Mouse (Mus musculus): ENCODE data around the gene Il2rg.

The Il2rg gene

DNA sequence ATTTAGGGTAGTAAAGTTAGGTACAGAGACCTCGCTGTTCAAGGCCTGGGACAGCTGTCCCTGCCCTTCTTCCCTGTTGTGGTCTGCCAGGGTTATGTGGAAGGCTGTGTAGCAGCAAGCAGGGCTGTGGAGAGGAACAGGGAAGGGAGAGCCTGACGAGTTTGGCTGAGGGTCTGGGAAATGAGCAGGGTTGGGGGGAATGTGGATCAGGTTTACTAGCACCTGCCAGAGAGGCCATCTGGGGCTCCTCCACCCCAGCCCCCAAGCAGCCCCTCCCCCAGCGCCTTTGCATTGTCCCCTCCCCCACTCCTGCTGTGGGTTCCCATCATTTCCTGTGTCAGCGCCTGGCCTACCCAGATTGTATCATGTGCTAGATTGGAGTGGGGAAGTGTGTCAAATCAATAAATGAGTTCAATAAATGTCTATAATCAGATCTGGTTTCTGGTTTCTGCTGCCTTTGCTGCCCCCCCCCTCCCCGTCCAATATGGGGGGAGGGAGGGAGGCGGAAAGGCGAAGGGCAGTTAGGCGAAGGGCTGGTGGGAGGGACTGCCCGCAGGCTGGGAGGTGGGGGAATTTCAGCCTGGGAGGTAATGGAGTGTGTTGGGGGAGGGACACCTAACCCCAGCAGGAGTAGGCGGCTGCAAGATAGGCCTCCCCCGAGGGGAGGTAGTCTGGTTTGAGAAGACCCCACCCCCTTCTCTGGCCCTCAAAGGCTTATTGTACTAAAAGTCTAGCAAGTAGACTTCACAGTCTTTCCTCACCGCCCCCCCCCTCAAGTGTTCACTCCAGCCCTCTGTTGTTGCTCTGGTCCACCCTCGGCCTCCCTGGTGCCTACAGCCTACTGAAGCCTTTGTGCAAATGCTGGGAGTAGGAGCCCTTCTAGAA is 7.4 kb downstream of the Il2rg start:
- peak; percentile 27 for DNase-seq

DNA sequence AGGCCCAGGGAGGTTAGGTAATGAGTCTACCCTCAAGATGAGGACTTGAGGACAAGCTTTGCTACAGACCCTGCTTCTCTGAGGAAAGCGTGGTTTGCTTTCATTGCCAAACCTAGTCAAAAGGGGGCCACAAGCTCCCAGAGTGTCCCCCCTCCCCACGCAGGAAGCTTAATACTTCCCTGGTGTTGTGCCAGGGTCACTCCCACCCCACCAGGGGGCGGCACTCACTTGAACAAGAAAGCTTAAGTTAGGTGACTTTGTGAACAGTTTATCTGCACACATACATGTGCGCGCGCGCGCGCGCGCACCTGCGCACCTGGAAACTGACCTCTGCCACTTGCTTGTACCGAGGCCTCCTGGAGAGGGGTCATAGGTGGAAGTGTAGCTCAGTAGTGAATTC is 11.5 kb downstream of the Il2rg start:
- DNase-seq: peak; percentile 53

DNA sequence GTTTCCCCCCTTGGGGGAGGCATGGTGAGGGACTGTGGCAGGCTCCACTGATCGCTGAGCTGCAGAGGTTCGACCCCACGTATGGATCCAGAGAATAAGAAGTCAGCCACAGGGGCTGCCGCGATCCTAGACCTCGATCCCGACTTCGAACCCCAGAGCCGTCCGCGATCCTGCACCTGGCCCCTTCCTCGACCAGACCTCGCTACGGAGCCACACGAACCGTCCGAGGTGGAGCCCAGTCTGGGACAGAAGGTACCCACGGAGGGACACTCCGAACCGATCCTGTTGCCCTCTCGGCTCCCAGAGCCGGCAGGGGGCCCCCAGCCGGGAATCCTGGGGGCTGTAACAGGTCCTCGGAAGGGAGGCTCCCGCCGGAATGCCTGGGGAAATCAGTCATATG is 13.3 kb downstream of the Il2rg start:
- peak; percentile 33 for DNase-seq

DNA sequence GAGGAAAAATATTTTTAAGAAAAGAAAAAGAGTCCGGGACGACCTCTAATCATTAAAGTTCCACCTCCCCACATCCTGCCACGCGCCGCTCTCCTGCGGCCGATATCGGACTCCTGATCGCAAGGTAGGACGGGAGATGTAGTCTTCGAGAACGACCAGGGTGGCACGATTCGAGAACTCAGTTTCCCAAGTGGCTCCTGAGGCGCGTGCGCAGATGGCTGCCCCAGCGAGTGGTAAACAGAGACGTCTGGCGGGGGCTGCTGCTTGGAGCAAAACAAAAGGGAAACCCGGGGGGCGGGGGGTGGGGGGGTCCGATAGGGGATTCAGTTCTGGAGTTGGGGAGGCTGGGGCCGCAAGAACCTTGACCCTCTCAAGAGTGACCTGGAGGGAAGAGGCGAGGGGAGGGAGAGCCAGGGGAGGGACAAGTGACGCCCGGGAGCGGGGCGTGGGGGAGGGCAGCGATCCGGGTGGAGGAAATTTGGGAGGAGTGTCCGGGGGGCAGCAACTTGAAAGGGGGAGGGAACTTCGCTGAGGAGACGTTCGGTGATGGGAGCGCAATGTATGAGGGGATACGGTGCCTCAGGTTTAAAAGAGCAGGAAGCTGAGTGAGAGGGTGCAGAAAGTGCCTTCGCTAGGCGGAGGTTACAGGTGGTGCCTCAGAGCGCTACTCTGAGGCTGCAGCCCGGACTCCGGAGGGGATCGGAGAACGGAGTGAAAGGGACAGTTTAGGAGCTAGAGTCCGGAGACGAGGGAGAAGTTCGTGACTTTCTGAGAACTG is 13.9 kb downstream of the Il2rg start, which contains the start of gene Foxo4:
Gene Foxo4 (plus strand): TSS at position 577 of the 778 bp plus-strand sequence.
- DNase-seq: peak; percentile 90

DNA sequence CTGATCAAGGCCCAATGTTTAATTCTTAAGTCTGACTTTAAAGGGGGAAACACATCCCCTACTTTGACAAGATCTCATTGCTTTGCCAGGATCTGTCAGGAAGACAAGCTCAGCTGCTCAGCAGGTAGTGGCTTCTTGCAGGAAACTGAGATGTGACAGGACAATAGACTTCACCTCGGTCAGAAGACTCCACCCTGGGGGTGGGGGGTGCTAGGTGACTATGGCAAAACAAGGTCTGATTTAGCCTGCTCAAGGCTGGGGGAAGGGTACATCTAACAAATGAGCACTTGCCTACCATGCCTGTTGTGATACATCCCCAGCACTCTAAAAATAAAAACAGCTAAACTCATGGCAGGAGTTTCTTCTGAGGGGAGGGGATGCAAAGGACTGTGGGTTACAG is 23.0 kb downstream of the Il2rg start:
- no peak for DNase-seq

DNA sequence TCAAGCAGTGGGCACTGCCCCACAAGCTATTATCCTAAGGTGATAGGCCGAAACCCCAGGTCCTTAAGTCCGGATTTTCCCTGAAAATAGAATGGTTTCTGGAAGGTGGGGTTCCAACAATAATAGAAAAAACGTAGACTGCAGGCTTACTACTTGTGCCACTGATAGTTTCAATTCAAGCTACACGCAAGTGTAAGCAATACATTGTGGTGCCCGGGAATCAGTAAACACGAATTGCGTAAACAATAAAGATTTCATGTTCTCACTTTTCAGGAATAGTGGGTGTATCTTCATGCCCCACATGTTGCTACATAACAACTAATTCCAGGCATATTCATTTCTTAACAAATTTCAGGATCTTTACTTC is 45.3 kb downstream of the Il2rg start:
- no peak for DNase-seq

DNA sequence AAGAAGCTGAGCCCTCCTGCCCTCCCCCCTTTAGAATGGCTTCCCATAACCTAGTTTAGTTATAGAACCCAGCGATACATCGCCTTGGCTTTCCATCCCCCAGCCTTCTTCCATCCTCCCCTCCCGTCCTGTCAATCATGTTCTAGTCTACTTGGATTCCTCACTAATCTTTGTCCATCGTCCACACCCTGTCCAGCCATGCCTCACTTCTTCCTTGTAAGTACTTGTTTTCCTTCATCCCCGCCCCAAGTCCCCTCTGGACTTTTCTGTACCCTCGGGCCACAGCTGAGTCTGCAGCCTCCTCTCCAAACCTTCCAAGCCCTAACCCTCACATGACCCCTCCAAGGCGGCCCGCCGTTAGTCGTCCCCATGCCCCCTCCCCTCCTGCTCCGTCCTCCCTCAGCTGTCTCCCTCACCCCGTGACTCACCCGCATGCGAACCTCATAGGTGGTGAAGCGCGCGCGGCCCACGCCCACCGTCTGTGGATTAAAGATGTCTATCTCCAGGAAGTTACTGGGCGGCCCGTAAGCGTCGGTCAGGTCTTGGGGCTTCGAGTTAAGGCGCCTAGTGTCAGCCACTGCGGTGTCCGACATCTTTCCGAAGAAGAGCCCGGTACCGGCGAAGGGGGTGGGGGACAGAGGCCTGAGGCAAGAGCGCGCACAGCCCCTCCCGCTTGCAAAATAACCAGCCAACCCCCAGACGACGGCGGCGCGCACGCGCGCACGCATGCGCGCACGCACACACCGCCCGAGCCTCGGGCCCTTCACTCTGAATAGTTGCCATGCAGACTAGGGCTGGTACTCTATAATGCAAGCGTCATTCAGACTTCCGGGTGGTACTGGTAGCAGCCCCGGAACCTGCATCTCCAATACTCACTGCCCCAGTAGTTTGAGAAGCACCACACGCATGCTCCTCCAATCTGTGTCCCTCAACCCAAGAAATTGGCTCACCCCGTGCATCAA is 45.9 kb downstream of the Il2rg start, which contains the start of gene Snx12:
Gene Snx12 (minus strand): TSS at position 730 of the 962 bp plus-strand sequence.
- peak; percentile 83 for DNase-seq

All from liver (tissue).